Mouse (Mus musculus): ENCODE results near the gene Pak3.

DNA sequence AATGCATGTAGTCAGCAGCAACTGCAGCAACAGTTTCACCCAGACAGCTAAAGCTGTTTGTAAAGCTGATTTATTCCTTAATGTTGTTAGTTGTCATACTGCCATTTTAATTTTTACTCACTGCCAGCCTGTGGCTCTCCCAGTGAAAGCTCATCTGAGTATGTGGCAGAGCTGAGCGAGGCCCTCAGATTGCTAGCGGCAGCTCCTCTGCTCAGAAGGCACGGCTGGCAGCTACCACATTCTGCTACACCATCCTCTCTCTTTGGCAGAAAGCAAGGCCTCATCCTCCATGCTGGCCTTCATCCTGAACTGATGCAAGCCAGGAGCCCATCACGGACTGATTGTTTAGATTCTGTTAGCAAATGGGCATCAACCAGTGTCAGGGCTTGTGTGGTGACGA is 109.4 kb downstream of the Pak3 start:
- TF ChIP-seq EP300 (optimal IDR thresholded peaks at IDR 0.05): no peak
- TF ChIP-seq CTCF (IDR thresholded peaks at IDR 0.05; ENCODE audit: low read depth): no peak
